Mouse (Mus musculus) subcutaneous adipose tissue, adult 2 months (tissue): ENCODE results near the gene Fancb. TPM values are rescaled to one million over a fixed set of nuclear protein-coding genes. Genes with fewer than 3 reads are reported as not detected.

Experiments used
- polyA plus RNA-seq: library from polyadenylated mRNA; depleted of rRNA; stranded (reverse); fragments of >200 nt; gene quantifications from 2 replicates; pipeline ENCODE4 v1.2.3, GENCODE M21; 2012; ENCODE audit warnings: low replicate concordance; rRNA removed

Fancb gene
- 0.93 and 1.2 TPM in 2 replicates for polyA plus RNA-seq

GRCm38 (mm10) chrX:164980193-164980775 is at the start of gene Fancb, which contains the start of gene Mospd2:
Gene Fancb, plus strand, starts transcription at chrX:164980592.
Gene Mospd2, minus strand, starts transcription at chrX:164980375.

GRCm38 (mm10) chrX:165004779-165005324 is 24.5 kb downstream of the Fancb start, which contains the start of gene Gm17604:
Gene Gm17604, minus strand, starts transcription at chrX:165004829.

Other genes starting within 250 kb of the Fancb start
- gene Mospd2, start 217 bp upstream of the Fancb start, polyA plus RNA-seq = 7.0 and 11.8 TPM in 2 replicates
- not detected in 2 replicates for gene Gm17604, start 24.2 kb downstream of the Fancb start, polyA plus RNA-seq